Mouse (Mus musculus) adrenal gland, postnatal 36 days (tissue): ENCODE data around the gene Sh2d4b. TPM values are rescaled to one million over a fixed set of nuclear protein-coding genes. Genes with fewer than 3 reads are reported as not detected.

Experiments used
- DNase-seq, 2 experiments: peaks; one replicate each; pipeline ENCODE4 v3.0.0; 2021; ENCODE audit warnings: mixed read lengths in 1 of 2
- total RNA-seq, 2 experiments: library from RNA; stranded (reverse); gene quantifications; 2 replicates each; pipeline ENCODE4 v1.2.3; 2021

The Sh2d4b gene
- total RNA-seq, 2 experiments from 2014 or later: 1.2 to 2.6 TPM

DNA sequence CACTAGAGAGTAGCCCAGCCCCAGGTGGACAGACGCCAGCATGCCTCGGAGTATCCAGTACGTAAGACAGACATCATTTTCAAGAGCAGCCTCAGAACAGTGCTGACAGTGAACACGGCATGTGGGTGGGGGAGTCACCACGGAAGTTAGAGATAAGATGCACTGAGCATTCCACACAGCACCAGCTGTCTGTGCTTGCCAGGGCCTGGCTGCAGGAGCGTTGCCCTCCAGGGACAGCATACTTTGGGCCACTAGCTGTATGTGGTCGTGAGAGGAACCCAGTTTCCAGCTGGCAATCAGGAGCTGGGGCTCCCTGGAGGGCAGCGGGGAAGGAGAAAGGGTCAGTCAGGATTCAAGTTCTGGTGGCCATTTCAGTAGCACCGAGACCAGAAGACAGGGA, 13.7 kb upstream of the Sh2d4b start:
- no peak for DNase-seq

DNA sequence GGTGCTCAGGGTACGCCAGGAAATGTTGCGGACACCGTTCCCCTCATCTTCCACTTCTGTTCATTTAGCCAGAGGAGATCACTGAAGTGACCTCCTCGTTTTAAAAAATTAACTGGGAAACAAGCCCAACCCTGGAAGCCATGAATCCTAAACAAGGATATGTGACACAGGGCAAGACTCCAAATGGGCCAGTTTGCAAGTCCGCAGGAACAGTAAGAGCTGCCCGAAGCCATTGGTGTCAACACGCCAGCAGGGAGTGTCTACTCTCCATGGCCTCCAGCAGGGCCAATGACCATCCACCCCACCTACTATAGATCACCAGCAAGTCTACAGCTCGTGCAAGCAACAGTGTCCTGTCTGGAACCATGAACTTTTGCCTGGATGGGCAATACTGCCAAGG, 12.7 kb upstream of the Sh2d4b start:
- DNase-seq: no peak

- DNase-seq: peak; percentile 33 to 43
Observed at GRCm38 (mm10) chr14:40902307-40903055, 9.4 kb upstream of the Sh2d4b start.

- no peak for DNase-seq
Observed at GRCm38 (mm10) chr14:40900267-40900666, 7.2 kb upstream of the Sh2d4b start.

- no peak for DNase-seq
Observed at GRCm38 (mm10) chr14:40897916-40898315, 4.8 kb upstream of the Sh2d4b start.

DNA sequence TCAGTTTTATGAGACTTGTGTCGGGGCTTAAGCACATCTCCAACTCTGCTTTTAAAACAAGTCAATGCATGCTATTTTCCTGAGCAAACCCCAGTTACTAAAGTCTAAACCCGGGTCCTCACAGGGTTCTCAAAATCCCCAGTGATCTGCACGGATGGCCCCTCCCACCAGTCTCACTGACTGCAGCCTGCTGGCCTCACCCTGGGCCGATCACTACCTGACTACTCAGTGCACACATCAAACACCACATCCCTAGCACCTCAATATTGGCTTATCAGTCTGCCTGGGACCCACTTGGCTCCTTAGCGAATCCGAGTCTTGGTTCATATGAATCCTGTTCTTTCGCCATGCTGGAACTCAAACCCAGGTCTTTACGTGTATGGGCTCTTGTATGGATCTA, 2.6 kb upstream of the Sh2d4b start:
- DNase-seq: no peak

DNA sequence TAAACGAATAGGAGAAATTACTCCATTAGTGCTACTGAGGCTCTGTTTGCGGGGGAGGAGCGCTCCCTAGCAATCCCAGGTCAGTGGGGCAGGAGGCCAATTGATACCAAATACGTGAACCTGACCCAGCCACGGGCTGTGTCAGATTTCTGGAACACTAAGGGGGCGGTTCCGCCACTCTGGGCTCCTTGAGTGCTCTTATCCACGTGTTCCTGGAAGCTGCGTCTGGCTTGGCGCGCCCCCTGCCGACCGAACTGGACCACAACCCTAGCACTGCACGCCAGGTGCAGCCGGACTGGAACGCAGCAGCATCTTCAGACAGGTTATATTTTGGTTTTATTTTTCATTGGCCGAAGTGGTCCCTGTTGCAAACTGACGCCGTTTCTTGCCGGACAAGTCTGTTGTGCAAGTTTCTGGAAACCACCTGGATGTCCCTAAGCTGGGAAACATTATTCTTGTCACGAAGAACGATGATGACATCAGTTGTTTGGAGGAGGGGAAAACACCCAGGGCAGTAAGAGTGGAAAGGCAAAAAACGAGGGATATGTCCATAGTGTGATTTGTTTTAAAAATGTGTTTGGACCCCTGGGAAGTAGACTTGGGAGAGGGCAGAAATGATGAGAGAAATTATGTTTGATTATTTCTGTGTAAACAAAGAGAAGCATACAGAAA, 1.6 kb upstream of the Sh2d4b start:
- peak; percentile 82 to 84 for DNase-seq

DNA sequence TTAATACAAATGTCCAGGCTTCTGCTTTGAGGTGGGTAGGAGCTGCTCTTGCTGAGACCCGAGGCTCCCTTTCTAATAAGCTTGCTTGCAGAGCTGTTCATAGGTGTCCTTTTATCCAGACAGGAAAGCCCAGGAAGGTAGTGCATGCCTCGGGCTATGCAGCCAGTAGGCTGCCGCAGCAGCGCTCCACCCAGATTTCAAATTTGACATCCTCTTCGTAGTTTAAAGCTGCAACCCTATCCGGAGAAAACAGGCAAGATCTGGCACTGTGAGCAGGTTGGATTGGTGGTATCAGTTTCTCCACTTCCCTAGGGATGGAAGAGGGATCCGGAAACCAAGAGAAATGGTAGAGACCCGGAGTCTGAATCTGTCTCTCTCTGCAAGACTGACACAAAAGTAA, 818 bp upstream of the Sh2d4b start:
- no peak for DNase-seq

GRCm38 (mm10) chr14:40892326-40892825, 690 bp downstream of the Sh2d4b start:
- DNase-seq: no peak

DNA sequence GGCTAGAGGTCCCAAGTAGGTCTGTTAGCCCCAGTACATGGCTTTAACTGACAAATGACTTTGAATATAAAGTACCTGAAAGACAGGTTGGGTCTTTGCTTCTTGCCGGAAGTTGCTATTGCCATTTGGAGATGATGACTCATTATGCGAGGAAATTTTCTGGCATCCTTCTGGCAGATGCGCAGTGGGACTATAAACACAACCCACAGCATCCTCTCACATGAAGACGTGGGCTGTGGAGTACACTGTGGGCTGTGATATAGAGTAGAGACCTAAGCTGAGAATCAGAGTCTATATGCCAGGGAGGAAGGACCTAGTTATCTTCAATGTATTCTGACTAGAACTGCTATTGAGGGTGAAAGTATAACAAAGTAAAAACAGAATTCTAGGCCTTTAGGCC, 1.6 kb downstream of the Sh2d4b start:
- DNase-seq: no peak

- DNase-seq: no peak
Observed at GRCm38 (mm10) chr14:40889704-40890103, 3.4 kb downstream of the Sh2d4b start.

DNA sequence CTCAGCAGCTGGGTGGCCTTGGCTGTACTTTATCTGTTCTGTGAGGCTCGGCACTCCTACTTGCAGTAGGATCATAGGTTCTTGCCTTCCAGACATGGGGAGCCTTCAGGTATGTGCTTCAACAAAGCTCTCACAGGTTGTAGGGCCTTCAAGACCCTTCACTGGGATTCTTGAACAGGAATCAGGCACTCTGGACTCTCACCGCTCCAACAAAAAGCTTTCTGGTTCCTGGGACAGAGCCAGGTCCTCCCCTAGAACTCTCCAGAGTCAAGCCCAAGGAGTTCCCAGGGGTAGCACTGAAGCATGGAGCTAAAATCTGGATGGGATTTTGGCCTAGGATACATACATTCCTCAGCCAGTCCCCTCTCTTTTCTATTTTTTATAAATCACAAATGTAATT, 3.9 kb downstream of the Sh2d4b start:
- no peak for DNase-seq

- peak; percentile 18 to 34 for DNase-seq
Observed at GRCm38 (mm10) chr14:40886428-40887202, 6.5 kb downstream of the Sh2d4b start.

- DNase-seq: no peak
Observed at GRCm38 (mm10) chr14:40885752-40886151, 7.3 kb downstream of the Sh2d4b start.

GRCm38 (mm10) chr14:40885225-40885624, 7.8 kb downstream of the Sh2d4b start:
- DNase-seq: no peak

DNA sequence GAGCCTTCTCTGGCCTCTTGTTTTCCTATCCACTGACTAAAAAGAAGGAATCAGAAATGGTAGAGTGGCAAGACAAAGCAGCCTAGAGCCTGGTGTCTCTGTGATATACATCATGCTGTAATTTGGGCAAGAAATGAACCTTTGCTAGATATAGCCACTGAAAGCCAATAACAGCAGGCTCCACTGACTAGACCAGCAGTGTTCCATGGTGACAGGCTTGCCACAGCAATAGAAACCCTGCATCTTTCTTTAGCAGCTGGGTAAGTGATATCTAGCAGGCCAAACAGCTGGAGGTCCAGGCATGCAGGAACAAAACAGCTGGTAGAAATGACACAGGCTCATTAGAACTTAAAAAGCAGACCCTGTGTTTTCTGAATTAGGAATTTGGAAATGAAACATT, 18.5 kb downstream of the Sh2d4b start:
- no peak for DNase-seq

DNA sequence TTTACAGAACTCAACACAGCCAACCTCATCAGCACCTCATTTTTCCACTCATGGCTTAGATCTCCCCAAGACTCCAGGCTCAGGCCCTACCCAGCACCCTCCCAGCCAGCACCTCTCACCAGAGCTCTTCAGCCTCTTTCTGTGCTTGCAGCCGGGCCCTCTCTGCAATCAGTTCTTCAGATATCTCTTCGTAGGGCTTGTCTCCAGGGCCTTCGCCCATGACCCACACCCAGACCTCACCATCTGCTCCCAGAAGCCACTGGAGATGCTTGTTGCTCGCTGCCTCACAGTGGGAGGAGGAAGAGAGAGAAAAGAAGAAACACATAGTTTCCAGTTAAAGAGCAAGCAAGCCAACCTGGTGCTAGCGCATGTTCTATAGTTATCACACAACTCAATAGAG, 19.1 kb downstream of the Sh2d4b start:
- no peak for DNase-seq

GRCm38 (mm10) chr14:40870598-40870997, 22.5 kb downstream of the Sh2d4b start:
- DNase-seq: peak in 1 of 2 experiments; percentile 23

DNA sequence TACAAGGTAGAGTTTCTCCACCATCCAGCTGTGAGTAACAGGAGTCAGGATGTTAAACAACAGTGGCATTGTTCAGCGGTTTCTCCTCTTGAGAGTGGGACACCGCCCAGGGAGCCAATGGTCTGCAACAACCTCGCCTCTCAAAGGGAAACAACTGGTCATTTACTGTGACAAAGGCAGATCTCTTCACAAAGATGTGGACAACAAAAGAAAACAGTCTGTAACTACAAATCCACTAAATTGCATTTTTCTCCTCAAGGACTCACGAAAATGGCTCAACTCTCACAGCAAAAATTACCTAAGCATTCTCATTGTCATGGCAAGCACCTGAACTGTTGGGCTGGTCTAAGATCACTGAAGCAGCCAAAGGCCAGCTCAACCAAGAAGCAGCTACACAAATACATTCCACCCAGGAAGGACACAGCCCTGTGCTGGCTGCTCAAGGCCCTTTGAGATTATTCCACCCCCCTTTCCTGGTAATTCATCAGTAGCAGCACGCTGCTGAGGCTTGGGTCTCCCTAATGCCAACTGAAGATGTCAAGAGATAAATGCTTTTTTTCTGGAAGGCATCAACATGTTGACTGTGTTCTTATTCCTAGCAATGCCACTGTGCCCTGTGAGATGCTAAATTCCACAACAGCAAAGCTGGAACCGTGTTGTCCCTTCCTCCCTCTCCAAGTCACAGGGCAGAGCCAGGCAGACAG, 28.1 kb downstream of the Sh2d4b start:
- DNase-seq: peak in 1 of 2 experiments; percentile 7

DNA sequence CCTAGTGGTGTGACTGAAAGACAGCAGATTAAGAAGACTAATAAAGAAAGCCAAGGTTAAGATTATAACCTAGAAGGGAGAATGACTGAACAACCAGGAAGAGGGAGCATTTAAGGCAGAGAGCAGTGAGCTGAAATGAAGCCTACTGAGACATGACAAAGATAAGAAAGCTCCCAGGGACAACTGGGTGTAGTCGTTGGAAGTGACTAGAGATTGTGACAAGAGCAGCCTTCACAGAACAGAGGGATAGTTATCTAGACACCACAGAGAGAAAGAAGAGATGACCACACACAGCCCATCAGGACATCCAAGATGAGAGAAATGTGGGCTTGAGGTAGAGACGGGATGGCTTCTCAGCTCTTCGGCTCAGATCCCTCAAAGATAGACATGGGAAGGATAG, 29.4 kb downstream of the Sh2d4b start:
- no peak for DNase-seq

GRCm38 (mm10) chr14:40863022-40863421, 30.0 kb downstream of the Sh2d4b start:
- DNase-seq: peak in 1 of 2 experiments; percentile 5

DNA sequence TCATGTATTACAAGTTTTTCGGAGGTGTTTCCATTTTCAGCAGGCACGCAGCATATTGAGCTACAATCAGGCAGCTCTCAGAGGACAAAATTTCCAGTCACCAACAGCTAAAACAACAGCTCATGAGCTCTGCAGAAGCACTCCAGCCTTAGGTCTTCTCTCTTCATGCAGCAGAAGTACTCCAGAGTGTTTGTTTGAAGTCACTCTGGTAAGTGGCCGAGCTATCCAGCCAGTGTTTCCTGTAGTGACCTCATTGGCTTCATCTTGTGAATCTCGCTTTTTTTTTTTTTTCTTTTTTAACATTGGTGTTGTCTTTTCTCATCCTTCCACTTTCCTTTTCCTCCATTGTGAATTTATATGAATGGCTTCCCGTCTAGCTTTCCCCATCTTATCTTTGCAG, 40.1 kb downstream of the Sh2d4b start:
- DNase-seq: no peak
